Mouse (Mus musculus): ENCODE data around the gene Stra8. TPM values are rescaled to one million over a fixed set of nuclear protein-coding genes. Genes with fewer than 3 reads are reported as not detected.

The Stra8 gene
- polyA plus RNA-seq, 1 experiment = 9.4 TPM

DNA sequence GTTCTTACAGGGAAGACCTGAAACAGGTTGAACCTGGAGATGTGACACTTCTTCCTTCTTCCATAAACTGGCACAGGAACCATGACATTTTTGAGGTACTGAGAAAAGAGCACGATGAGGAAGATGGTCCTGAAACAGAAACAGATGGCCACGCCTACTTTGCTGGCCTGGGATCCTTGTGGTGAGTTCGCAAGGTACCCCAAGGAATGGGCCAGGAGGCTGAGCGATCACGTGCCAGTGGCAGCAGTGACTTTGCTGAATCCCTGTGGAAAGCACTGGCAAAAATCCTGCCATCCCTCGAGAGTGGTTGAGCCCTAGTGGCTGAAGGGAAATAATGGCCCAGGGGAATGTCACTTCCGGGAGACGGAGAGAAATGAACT lies 35.9 kb downstream of the Stra8 start:
- TF ChIP-seq CTCF (IDR thresholded peaks at IDR 0.05; ENCODE audit: control insufficient read depth, insufficient read depth, insufficient replicate concordance, low read depth, low read length) (no peak), POLR2A (IDR thresholded peaks at IDR 0.05; ENCODE audit: control insufficient read depth, low read depth, low read length) (no peak)
- no peak overlapping the region for H3K4me3 ChIP-seq (ENCODE audit: control insufficient read depth, low read depth, low read length)

GRCm38 (mm10) chr6:34959131-34959530 lies 39.2 kb downstream of the Stra8 start:
- no peak overlapping the region for H3K4me3 ChIP-seq (ENCODE audit: control insufficient read depth, low read depth, low read length)
- H3K27me3 ChIP-seq (ENCODE audit: control insufficient read depth, insufficient read depth, low read length) = no peaks in the 10 kb centered on the region
- TF ChIP-seq POLR2A (IDR thresholded peaks at IDR 0.05; ENCODE audit: control insufficient read depth, low read depth, low read length) = no peak
- TF ChIP-seq CTCF (IDR thresholded peaks at IDR 0.05; ENCODE audit: control insufficient read depth, insufficient read depth, insufficient replicate concordance, low read depth, low read length) = no peak
- peaks cover 5% of the 10 kb centered on the region for H3K4me1 ChIP-seq (ENCODE audit: control insufficient read depth, insufficient read depth, low read length)
- H3K27ac ChIP-seq (ENCODE audit: control insufficient read depth, insufficient read depth, low read depth, low read length) = no peak overlapping the region
- no peaks in the 10 kb centered on the region for H3K36me3 ChIP-seq (ENCODE audit: control insufficient read depth, insufficient read depth, low read length)

More for the DNA sequence above, 35.9 kb downstream of the Stra8 start:
- Histone ChIP-seq H3K36me3 (ENCODE audit: control insufficient read depth, insufficient read depth, low read length) (no peaks in the 10 kb centered on the region), H3K4me1 (ENCODE audit: control insufficient read depth, insufficient read depth, low read length) (peaks cover 5% of the 10 kb centered on the region), H3K27me3 (ENCODE audit: control insufficient read depth, insufficient read depth, low read length) (no peaks in the 10 kb centered on the region), H3K27ac (ENCODE audit: control insufficient read depth, insufficient read depth, low read depth, low read length) (no peak overlapping the region)

- H3K4me3 ChIP-seq (ENCODE audit: control insufficient read depth, low read depth, low read length) = no peak overlapping the region
- no peaks in the 10 kb centered on the region for H3K4me1 ChIP-seq (ENCODE audit: control insufficient read depth, insufficient read depth, low read length)
- H3K27ac ChIP-seq (ENCODE audit: control insufficient read depth, insufficient read depth, low read depth, low read length) = no peak overlapping the region
- H3K27me3 ChIP-seq (ENCODE audit: control insufficient read depth, insufficient read depth, low read length) = no peaks in the 10 kb centered on the region
- H3K36me3 ChIP-seq (ENCODE audit: control insufficient read depth, insufficient read depth, low read length) = no peaks in the 10 kb centered on the region
- TF ChIP-seq CTCF (IDR thresholded peaks at IDR 0.05; ENCODE audit: control insufficient read depth, insufficient read depth, insufficient replicate concordance, low read depth, low read length) = no peak
- no peak for TF ChIP-seq POLR2A (IDR thresholded peaks at IDR 0.05; ENCODE audit: control insufficient read depth, low read depth, low read length)
Measured at GRCm38 (mm10) chr6:34964550-34964949, 44.6 kb downstream of the Stra8 start.

GRCm38 (mm10) chr6:34965819-34966539 lies 46.0 kb downstream of the Stra8 start:
- Histone ChIP-seq H3K4me1 (ENCODE audit: control insufficient read depth, insufficient read depth, low read length) (no peaks in the 10 kb centered on the region), H3K4me3 (ENCODE audit: control insufficient read depth, low read depth, low read length) (no peak overlapping the region), H3K27me3 (ENCODE audit: control insufficient read depth, insufficient read depth, low read length) (no peaks in the 10 kb centered on the region), H3K36me3 (ENCODE audit: control insufficient read depth, insufficient read depth, low read length) (no peaks in the 10 kb centered on the region), H3K27ac (ENCODE audit: control insufficient read depth, insufficient read depth, low read depth, low read length) (no peak overlapping the region)
- no peak for TF ChIP-seq CTCF (IDR thresholded peaks at IDR 0.05; ENCODE audit: control insufficient read depth, insufficient read depth, insufficient replicate concordance, low read depth, low read length)
- no peak for TF ChIP-seq POLR2A (IDR thresholded peaks at IDR 0.05; ENCODE audit: control insufficient read depth, low read depth, low read length)

DNA sequence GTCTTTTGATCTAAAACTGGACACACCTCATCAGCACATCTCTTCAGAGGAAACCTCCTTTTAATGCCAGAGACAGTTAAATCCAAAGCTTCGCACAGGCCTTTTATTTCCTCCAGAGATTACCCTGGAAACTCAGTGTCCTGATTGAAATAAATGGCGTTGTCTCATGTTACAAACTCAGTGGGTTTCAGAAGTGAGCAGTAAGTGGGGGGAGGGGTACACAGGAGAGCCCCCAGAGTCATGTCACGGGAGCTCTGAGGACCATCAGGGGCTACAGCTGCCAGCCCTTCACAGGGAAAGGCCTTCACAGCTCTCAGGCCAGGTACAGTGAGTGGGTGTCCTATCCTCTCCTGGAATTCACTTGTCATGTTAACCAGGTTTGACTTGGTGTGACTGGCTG lies 51.2 kb downstream of the Stra8 start:
- Histone ChIP-seq H3K27ac (ENCODE audit: control insufficient read depth, insufficient read depth, low read depth, low read length) (no peak overlapping the region), H3K36me3 (ENCODE audit: control insufficient read depth, insufficient read depth, low read length) (no peaks in the 10 kb centered on the region), H3K4me1 (ENCODE audit: control insufficient read depth, insufficient read depth, low read length) (no peaks in the 10 kb centered on the region), H3K4me3 (ENCODE audit: control insufficient read depth, low read depth, low read length) (no peak overlapping the region), H3K27me3 (ENCODE audit: control insufficient read depth, insufficient read depth, low read length) (no peaks in the 10 kb centered on the region)
- TF ChIP-seq POLR2A (IDR thresholded peaks at IDR 0.05; ENCODE audit: control insufficient read depth, low read depth, low read length) (no peak), CTCF (IDR thresholded peaks at IDR 0.05; ENCODE audit: control insufficient read depth, insufficient read depth, insufficient replicate concordance, low read depth, low read length) (no peak)

DNA sequence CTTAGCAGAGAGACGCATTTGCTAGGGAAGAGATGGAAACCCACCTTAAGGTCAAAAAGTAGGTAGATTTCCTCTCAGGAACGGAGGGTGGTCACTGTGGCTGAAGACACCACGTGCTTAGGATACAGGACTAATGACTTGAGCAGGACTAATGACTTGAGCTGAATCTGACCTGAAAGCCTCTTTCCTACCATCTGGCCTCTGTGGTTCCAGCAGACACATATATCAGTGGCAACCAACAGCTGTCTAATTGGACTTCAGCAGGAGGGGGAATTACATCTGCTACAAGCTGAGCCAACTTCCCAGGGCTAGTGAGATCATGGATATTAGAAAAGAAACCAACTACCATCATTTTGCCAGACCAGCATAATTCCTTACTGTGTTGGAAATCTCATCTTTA lies 59.3 kb downstream of the Stra8 start:
- Histone ChIP-seq H3K4me3 (ENCODE audit: control insufficient read depth, low read depth, low read length) (no peak overlapping the region), H3K27ac (ENCODE audit: control insufficient read depth, insufficient read depth, low read depth, low read length) (no peak overlapping the region), H3K27me3 (ENCODE audit: control insufficient read depth, insufficient read depth, low read length) (no peaks in the 10 kb centered on the region), H3K36me3 (ENCODE audit: control insufficient read depth, insufficient read depth, low read length) (no peaks in the 10 kb centered on the region), H3K4me1 (ENCODE audit: control insufficient read depth, insufficient read depth, low read length) (no peaks in the 10 kb centered on the region; the same call in 1 of the 2 replicates)
- no peak for TF ChIP-seq POLR2A (IDR thresholded peaks at IDR 0.05; ENCODE audit: control insufficient read depth, low read depth, low read length)
- no peak for TF ChIP-seq CTCF (IDR thresholded peaks at IDR 0.05; ENCODE audit: control insufficient read depth, insufficient read depth, insufficient replicate concordance, low read depth, low read length)

- TF ChIP-seq CTCF (IDR thresholded peaks at IDR 0.05; ENCODE audit: control insufficient read depth, insufficient read depth, insufficient replicate concordance, low read depth, low read length) (no peak), POLR2A (IDR thresholded peaks at IDR 0.05; ENCODE audit: control insufficient read depth, low read depth, low read length) (no peak)
- no peak overlapping the region for H3K4me3 ChIP-seq (ENCODE audit: control insufficient read depth, low read depth, low read length)
Measured at GRCm38 (mm10) chr6:34980661-34981060, 60.7 kb downstream of the Stra8 start.

More at GRCm38 (mm10) chr6:34980661-34981060, 60.7 kb downstream of the Stra8 start:
- H3K27ac ChIP-seq (ENCODE audit: control insufficient read depth, insufficient read depth, low read depth, low read length) = no peak overlapping the region
- H3K27me3 ChIP-seq (ENCODE audit: control insufficient read depth, insufficient read depth, low read length) = no peaks in the 10 kb centered on the region
- no peaks in the 10 kb centered on the region; the same call in 1 of the 2 replicates for H3K4me1 ChIP-seq (ENCODE audit: control insufficient read depth, insufficient read depth, low read length)
- H3K36me3 ChIP-seq (ENCODE audit: control insufficient read depth, insufficient read depth, low read length) = no peaks in the 10 kb centered on the region

Measured in testis, adult 2 months (tissue).